ENCODE assay signal across 8 mouse cellular contexts in the genomic region with DNA sequence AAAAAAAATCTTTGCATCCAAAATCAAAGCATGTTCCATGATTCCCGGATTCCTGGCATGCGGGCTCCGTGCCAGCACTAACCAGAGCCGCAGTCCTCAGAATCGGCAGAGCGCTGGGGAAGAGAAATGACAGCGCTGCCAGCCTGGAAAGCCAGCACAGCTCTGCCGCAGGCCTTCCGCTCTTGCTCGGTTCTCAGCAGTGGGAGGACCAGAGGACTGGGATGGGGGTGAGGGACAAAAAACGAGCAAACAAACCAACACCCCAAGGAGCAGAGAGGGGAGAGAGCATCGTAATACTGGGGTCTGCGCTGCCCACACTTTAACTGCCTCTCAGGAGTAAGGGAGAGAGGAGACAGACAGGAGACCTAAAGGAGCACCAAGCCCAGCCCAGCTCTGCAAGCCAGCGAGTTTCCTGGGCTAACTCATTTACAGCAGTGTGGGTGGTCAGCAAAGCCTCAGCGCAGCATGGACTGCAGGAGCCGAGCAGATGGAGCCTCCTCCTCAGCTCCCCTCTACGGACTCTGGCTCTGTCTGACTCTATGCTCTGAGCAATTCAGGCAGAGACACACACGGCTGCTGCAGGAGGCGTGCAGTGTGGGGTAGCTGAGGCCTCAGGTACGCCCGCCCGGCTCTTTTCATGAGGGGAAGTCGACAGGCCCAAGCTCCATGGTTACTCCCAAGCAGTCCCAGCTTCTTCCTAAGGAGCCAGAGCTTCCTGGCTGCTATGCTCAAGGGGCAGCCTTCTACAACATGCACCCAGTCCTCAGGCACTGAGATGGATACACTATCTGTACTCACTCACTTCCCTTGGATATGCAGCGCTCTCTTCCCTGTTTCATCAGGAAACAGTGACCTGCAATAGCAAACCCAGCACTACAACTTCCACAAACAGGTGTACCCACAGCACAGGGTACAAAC. TPM values are rescaled to one million over a fixed set of nuclear protein-coding genes. Genes with fewer than 3 reads are reported as not detected.
DNase-seq lines count a peak whose midpoint lies in the region; ATAC-seq lines count a peak whose summit lies in the region.

No protein-coding gene starts in this region.

- H3K4me2 ChIP-seq in kidney, embryonic 16.5 days (replicated peaks; ENCODE audit: low read depth, low read length): peak overlapping the region; percentile 46
- H3K4me2 ChIP-seq in limb, embryonic 13.5 days (replicated peaks): peak overlapping the region; percentile 66

- peak overlapping the region; percentile 72 for H3K27ac ChIP-seq in kidney, embryonic 16.5 days (ENCODE audit: low read length)
- H3K27ac ChIP-seq in limb, embryonic 13.5 days: peak overlapping the region; percentile 84

- H3K27me3 ChIP-seq in kidney, embryonic 16.5 days (ENCODE audit: insufficient read depth, low read length): no peaks in the 10 kb centered on the region
- no peaks in the 10 kb centered on the region for H3K27me3 ChIP-seq in limb, embryonic 13.5 days

- H3K36me3 ChIP-seq in kidney, embryonic 16.5 days (ENCODE audit: insufficient read depth, low read length): no peaks in the 10 kb centered on the region
- no peaks in the 10 kb centered on the region for H3K36me3 ChIP-seq in limb, embryonic 13.5 days

- intact Hi-C loops in gastrocnemius, postnatal 14 days (cut with DNase I; ENCODE audit: low total_unique reads): no loop called here

- peak overlapping the region; percentile 56 for H3K9ac ChIP-seq in kidney, embryonic 16.5 days (replicated peaks; ENCODE audit: low read length)
- H3K9ac ChIP-seq in limb, embryonic 13.5 days: peak overlapping the region; percentile 63

- peak; percentile 35 for DNase-seq in gastrocnemius, postnatal 14 days
- DNase-seq in gastrocnemius, adult 8-10 months (ENCODE audit: low spot score in 2 of 2): no peak
- peak; percentile 85 to 87 for DNase-seq in cerebellum, postnatal 10 days
- DNase-seq in frontal cortex, postnatal 10 days (ENCODE audit: low spot score in 2 of 2): peak; percentile 55
- peak; percentile 87 for DNase-seq in right cerebral cortex, adult 18-20 months
- DNase-seq in urinary bladder, postnatal 14 days (ENCODE audit: low spot score): no peak

- no peaks in the 10 kb centered on the region for H3K9me3 ChIP-seq in kidney, embryonic 16.5 days (ENCODE audit: low read length)
- H3K9me3 ChIP-seq in limb, embryonic 13.5 days: no peaks in the 10 kb centered on the region

- peak overlapping the region; percentile 17; the same call in 1 of the 2 replicates for H3K4me3 ChIP-seq in kidney, embryonic 16.5 days (ENCODE audit: low read length)
- peak overlapping the region; percentile 27 for H3K4me3 ChIP-seq in limb, embryonic 13.5 days

- ATAC-seq in kidney, embryonic 16.5 days (ENCODE audit: low FRiP score, low TSS enrichment): peak; percentile 89
- peak; percentile 92 for ATAC-seq in limb, embryonic 13.5 days (ENCODE audit: low FRiP score, low read depth)

- 19% methylated on average over 24 of the region's 24 CpGs for WGBS in kidney, embryonic 16.5 days
- 12% methylated on average over 24 of the region's 24 CpGs for WGBS in limb, embryonic 13.5 days

- peaks cover 45% of the 10 kb centered on the region for H3K4me1 ChIP-seq in kidney, embryonic 16.5 days (ENCODE audit: insufficient read depth, low read length)
- H3K4me1 ChIP-seq in limb, embryonic 13.5 days: peaks cover 60% of the 10 kb centered on the region

RNA-seq across cellular contexts. Expression of gene Map4k3, which starts 18.1 kb away (rescaled TPM):
- total RNA-seq in gastrocnemius, postnatal 14 days (2021): 10 to 100 TPM; 16.4 to 17.3 TPM
- total RNA-seq in gastrocnemius, adult 8-10 months (2022): 10 to 100 TPM; 11.9 to 12.7 (median 12.4) TPM
- 22.8 and 23.4 TPM in 2 replicates for polyA plus RNA-seq in kidney, embryonic 16.5 days (2015; fragmentation: Nextera tagmentation; extraction: Ambion mirVana)
- 29.0 and 31.7 TPM in 2 replicates for polyA plus RNA-seq in limb, embryonic 13.5 days (2015; fragmentation: Nextera tagmentation; extraction: Ambion mirVana)

Comparison
In these comparisons a context has a peak if more than half of its experiments do, and no peak if none do; other contexts are left out.
1. DNase-seq: peak in gastrocnemius, postnatal 14 days (single experiment), cerebellum, postnatal 10 days (2 of 2), frontal cortex, postnatal 10 days (2 of 2) and right cerebral cortex, adult 18-20 months (single experiment); none in gastrocnemius, adult 8-10 months (0 of 2) and urinary bladder, postnatal 14 days (single experiment).